Mouse (Mus musculus) gastrocnemius, adult 18-20 months (tissue): ENCODE results near the gene Iqcc. TPM values are rescaled to one million over a fixed set of nuclear protein-coding genes. Genes with fewer than 3 reads are reported as not detected.

Source experiments
- DNase-seq: peaks from one replicate; pipeline ENCODE4 v3.0.0; 2021; ENCODE audit warnings: low spot score
- long read RNA-seq, 2 experiments: library from polyadenylated mRNA; stranded (forward); transcript quantifications; one replicate each; pipeline ENCODE4 v2.0.0; 2021
- total RNA-seq, 2 experiments: library from RNA; stranded (reverse); gene quantifications; 2 replicates each; pipeline ENCODE4 v1.2.3; 2021

Gene Iqcc
- 1 to 10 TPM; 7.4 to 8.8 TPM for total RNA-seq
- long read RNA-seq, experiment 1, partial matches to known transcripts: 0 of 3 reads
- long read RNA-seq, experiment 1, other reads (novel, unspliced or antisense): 2 of 3 reads
- long read RNA-seq, experiment 2, partial matches to known transcripts: 0 of 5 reads
- long read RNA-seq, experiment 2, other reads (novel, unspliced or antisense): 1 of 5 reads

DNA sequence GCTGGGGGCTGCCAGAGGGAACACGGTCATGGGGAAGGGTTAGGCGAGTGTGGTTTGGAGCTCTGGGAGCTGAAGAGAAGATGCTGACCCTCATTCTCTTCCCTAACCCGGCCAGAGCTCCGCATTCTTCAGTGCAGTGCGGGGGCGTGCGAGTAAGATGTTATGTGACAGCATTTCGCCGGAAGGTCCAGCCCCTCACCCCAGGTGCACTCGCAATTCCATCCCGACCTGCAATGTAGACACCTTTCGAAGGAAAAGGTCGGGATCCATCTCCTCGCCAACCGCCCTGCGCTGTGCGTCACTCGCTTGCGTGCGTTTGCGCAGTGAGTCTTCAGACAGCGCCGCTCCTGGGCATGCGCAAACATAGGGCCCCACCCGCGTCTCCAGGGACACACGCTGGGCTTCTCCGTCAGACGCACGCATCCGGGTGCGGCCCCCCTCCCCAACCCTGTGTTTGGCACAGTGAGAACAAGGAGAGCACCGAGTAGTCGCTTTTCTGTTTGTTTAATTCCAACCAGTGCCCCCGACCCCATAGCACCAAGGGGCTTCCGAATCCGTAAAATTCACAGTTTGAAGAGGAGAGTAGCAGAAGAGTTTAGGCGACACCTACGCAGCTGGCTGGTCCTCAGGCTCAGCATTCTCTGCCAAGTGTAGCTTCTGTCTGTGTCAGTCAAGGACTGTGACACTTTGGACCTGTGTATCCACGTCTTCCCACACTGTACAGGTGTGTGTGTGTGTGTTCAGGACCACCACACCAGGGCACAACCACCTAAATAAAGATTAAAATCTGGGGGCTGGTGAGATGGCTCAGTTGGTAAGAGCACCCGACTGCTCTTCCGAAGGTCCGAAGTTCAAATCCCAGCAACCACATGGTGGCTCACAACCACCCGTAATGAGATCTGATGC, at the start of gene Iqcc:
TSS of gene Iqcc (minus strand) at position 314 of the 906 bp plus-strand sequence.
- peak; percentile 97 for DNase-seq

DNA sequence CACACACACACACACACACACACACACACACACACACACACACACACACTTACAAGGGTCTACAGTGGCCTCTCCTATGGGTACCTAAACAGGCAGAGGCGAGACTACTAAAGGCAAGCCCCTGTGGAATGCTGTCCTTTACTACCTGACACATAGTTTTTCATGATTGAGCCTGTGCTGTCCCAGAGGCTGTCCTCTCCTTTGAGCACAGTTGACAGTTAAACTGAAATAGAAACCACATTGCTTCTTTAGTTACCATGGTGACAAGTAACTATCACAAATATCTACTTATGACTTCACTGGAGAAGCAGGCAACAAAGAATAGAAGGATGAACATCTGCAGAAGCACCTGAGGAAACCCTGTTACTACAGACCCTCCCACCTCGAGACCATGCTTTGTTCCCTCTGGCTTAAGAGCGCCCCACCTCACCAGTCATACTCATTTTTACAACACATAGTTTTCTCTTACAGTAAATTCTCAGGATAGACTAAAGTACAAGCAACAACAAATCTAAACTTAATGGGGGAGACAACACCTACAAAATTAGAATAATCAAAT, 43.4 kb upstream of the Iqcc start:
- DNase-seq: no peak

DNA sequence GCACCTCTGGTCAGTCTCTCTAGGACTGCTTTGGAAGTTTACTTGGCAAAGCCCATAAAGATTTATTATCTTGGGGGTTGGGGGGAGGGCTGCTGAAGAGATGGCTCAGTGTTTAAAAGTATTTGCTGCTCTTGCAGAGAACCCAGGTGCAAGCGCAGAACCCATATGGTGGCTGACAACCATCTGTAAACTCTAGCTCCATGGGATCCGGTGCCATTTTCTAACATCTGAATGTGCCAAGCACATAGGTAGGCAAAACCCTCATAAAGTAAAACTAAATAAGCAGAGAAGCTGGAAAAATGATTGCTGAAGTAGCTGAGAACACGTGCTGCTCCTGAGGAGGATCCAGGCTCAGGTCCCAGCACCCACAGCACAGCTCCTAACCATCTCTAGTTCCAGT, 42.7 kb upstream of the Iqcc start:
- DNase-seq: no peak

DNA sequence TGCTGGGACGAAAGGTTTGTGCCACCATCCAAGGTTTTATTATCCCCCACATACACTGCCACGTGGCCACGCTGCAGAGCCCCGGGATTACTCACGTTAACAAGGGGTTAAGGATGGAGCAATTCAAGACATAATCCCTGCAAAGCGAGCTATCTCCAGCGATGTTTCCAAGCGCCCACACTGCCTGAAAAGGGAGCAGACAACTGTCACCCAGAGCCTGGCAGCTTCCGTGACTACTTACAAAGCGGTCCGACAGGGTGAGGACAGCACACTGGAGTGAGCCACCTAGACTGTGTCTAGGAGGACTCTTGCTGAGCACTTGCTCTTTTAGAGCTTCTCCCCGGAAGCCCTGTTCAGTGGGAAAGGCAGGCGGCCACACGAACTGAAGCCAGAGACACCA, 35.9 kb upstream of the Iqcc start:
- DNase-seq: no peak

DNA sequence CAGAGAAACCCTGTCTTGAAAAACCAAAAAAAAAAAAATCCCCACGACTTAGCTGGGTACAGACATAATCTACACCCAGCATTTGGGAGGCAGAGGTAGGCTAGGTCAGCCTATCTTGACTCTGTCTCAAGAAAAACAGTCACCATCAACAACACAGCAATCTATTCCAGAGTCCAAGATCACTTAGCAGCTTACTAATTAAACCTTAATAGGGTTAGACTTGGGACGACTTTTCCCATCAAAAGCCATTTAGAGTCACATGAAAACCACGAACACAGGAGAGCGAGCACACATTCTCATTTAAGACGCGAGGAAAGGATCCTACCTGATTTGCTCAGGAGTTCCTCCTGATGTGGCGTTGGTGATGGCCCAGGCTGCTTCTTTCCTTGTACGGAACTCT, 31.5 kb upstream of the Iqcc start:
- no peak for DNase-seq

DNA sequence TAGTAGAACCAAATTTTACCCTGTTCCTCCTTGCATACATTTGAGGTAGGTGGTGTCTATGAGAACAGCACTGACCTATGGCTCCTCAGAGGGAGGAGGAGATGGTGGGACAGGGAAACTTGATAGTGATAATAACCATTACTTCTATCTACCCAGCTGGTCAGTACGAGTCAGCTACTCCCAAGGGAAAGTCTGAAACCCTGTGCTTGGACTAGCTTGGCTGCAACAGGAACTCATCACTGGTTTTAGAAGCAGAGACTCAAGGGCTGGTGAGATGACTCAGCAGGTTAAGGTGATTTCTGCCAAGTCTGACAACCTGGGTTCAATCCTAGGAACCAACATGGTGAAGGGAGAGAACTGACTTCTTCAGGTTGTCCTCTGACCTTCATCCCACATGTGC, 29.8 kb upstream of the Iqcc start:
- DNase-seq: no peak

DNA sequence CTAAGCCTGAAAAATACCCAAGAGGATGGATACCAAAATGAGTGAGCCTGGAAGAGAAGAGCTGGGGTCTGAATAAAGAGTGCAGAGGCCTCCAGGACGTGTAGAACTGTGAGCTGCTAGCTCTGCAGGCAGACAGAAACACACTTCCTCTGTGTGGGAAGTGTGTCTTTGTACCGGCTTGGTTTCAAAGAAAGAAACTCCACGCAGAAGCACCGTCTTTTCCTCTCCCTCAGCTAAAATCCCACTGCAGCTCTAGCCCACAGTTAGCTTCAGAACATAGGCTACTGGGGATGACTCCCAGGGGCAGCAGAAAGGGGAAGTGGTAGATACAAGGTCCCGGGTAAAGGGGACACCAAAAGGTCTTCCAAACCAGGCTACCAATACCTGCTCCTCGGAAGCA, 26.3 kb upstream of the Iqcc start:
- DNase-seq: no peak

DNA sequence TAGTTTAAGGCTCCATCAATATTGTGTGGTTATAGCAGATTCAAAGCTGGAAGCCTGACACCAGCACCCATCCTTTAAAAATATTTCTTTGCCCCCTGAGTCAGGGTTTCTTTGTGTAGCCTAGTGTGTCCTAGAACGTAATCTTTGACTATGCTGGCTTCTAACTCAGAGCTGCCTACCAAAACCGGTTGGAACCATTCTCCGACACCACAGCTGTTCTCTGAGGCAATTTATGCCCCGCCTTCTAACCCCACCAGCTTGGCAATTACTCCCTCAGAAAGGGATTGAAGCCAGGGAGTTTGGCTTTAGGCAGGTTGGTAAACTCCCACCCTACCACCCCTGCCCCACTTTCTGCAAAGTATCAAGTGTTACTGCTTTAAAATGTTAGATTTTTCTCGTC, 22.9 kb upstream of the Iqcc start:
- DNase-seq: peak; percentile 13

DNA sequence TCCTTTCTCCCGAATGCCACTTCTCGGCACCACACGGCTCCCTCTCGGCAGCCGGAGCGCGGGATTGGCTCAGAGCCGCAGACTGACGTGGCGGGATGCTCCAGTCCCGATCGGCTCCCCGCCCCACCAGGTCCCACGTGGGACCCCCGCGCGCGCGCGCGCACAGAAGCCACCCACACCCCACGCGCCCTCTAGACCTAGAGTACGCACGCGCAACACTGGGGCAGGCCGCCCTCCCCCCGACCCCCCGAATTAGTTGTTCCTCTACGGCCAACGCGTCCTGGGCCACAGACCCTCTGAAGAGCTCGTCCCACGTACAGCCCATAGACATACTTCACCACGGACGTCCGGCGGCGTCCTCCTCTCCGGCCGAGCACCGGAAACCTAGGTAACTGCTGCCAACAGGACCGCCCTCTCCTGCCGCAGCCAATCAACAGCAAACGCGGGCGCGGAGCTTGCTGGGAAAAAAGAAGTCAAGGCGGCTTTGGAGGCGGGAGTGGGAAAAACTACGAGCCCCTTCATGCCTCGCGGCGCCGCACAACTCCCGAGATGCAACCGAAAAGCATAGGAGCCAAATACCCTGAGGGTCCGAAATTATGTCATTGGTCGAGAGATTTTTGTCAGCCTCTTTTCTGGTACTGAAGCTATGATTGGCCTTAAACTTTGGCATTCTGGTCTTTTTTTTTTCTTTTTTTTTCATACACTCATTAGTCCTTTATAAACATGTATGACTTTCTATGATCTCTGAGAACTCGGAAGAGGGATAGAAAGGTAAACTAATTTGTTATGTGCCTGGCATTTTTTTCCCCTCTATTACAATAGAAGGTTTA, 22.0 kb upstream of the Iqcc start, which contains the start of gene Txlna:
TSS of gene Txlna (minus strand) at position 428 of the 830 bp plus-strand sequence.
- DNase-seq: peak; percentile 97

DNA sequence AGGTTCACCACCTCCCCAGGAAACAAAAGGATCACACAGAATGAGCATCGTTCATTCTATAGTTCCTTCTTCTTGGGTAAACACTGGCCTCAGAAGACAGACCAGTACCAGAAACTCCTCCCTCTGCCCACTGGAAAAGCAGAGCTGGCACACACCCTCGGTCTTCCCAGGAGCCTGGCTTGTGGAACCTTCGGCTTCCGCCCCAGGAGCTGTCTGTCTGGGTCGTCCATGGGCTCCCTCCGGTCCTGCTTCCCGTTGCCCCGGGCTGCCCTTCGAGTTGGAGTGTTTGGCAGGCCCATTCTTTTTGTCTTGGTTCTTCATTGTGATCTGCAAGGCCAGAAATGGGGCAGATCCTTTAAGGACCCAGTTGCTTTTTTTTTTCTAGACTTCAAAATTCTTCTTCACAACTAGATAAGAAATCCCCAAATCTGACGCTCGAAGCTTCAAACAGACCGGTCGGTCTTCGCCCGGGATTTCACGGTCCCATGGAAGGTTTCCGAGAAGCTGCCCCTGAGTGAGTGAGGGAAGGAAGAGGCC, 21.3 kb upstream of the Iqcc start:
- peak; percentile 14 for DNase-seq

DNA sequence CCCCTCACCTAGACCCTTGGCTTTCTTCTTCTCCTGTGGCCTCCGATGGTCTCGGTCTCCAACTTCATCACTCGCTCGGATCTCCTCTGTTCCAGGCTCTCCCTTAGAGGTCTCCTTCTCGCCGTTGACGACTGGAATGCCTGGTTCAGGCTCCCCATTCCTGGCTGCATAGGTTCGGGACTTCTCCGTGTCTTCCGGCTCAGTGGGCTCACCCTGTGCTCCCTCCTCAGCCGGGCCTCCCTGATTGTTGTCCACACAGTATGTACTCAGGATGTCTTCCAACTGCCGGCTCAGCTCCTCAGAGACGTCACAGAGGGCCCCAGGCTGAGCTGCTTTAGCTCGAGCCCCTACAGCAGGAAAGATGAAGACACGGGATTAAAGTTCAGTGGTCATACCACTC, 20.3 kb upstream of the Iqcc start:
- DNase-seq: no peak

DNA sequence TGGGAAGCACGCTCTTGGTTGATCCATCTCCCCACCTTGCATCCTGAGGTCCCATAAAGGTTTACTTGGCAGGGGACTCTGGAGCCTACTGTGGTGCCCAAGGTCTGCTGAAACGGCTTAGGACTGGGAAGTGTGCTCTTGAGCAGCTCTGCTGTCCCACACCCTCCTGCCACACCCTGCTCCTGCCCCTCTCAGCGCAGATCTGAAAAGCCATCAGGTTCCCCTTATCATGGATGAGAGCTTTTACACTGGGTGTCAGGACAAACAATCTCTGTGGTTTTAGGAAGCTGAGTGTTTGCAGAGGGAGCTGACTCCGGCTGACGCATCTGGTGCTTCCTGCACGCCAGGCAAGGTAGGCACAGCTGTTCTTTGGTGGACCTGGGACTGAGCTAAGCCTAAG, 15.0 kb upstream of the Iqcc start:
- no peak for DNase-seq

DNA sequence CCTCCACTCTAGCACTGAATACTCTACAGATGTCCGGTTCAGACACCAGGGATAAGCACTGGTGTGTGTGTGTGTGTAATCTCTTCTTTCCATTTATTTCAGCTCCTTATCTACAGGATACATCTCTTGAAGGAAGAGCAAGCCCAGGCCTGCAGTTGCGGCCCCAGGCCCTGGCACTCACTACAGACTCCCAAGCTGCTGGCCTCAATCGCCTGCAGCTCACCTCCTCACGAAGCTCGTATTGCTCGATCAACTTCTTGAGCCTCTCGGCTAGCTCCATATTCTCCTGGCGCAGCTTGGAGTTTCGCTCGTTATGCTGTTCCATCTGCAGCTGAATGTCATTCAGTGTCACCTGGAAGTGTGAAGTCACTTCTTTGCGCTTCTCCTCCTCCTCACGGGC, 13.0 kb upstream of the Iqcc start:
- no peak for DNase-seq

DNA sequence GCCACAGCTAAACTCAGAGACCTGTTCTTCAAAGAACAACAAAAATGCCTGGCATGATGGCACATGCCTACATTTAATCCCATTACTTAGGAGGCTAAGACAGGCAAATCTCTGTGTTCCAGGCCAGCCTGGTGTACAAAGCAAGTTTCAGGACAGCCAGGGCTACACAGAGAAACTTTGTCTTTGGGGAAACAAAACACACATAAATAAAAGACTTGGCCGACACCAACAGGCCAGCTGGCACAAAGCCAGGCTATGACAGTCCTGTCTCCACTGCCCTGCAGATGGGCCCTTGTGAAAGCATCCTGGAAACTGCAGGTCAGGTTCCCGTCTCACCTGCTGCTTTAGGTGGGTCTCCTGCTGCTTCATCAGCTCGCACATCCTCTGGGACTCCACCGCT, 12.0 kb upstream of the Iqcc start:
- DNase-seq: no peak

DNA sequence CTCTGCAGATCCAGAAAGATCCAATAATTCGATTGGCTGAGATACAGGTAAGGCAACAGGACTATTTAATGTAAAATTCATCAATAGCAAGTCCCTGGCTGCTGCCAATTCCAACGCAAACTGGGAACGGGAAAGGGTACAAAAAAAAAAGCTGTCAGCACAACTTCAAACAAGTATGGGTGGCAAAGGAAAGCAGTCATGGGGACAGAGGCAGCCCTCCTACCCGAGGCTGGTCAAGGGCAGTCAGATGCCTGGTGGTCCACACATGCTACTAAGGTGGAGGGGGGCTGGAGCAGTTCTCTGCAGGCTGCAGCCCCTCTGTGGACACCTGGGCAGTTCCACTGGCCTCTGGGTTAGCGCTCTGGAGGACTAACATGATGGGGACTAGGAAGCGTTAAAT, 7.1 kb upstream of the Iqcc start:
- DNase-seq: no peak

DNA sequence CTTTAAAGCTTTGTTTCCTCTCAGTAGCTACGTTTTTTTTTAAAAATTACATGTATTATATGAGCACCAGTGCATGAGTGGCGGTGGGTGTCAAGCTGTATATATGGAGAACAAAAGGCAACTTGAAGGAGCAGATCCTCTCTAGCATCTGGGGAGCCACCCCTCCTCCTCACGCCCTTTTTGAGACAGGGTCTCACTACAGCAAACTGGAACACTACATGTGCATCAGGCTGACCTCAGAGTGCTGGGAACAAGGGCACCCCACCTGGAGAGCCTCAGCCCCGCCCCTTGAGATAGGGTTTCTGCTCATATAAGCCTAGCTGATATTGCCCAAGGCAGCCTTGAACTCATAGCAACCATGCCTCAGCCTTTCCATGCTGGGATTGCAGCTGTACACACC, 6.6 kb upstream of the Iqcc start:
- no peak for DNase-seq

DNA sequence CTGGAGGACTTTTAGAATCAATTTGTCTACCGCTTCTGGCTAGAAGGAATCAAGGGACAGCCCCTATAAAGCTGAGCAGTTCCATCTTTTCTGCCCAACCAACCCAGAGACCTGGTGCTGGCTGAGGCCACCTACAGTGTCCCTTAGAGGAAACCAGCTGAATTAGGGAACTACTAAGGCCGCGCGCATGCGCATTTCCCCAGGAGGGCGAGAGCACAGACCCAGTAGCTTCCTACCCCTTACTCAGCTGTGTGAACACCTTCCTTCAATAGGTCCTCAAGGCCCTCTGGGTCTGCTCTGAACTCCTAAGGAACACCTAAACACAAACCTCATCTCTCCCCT, 6.1 kb upstream of the Iqcc start:
- no peak for DNase-seq

DNA sequence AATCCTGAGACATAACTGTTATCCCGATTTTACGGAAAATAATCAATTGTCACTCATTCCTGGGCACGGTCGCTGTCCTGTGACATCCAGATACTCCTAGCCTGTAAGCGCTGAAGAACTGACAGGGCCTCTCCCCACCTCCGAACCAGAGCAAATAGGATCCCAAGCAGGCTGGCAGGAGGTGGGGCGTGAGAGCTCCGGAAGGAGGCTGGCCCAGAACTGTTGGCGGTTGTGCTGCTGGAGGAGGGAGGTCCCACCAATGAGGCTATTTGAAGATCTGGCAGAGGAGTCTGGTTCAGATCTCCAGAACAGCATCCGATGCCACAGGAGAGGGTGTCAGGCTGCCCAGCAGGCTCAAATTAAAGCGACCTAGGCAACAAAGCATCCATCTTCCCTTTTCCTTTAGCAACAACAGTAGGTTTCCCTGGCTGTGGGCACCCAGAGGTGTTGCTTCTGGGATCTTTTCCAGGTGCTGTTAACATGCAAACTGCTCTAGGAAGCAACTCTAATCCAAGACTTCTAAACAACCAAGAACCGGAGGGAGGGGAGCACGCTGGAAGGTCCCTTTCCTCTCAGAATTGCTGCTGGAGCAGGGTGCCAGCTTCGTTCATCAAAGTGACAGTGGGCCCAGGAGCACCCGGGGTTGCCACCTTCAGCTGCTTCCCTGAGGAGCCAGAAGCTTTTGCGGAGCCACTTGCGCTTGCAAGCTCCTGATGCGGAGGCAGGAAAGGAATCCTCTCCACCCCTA, 5.6 kb upstream of the Iqcc start:
- peak; percentile 90 for DNase-seq

DNA sequence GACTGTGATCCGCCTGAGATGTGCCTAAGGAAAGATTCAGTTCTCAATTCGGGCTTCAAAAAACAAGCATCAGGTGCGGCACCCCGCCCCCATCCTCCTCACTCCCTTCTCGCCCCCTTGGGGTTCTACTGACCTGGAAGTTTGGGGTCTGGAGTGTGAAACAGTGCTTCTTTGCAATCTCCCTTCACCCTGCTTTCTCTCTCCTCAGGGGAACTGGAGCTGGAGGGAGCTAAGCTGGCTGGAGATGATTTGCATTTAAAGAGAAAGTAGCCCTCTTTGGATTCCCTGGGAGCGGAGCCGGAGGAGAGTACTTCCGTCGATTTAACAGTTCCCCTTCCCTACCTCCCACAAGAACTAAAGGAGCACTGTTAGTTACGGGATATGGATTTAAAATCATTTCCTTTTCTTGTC, 4.8 kb upstream of the Iqcc start, which contains the start of gene Ccdc28b:
TSS of gene Ccdc28b (minus strand) at position 267 of the 411 bp plus-strand sequence.
- DNase-seq: peak; percentile 64

DNA sequence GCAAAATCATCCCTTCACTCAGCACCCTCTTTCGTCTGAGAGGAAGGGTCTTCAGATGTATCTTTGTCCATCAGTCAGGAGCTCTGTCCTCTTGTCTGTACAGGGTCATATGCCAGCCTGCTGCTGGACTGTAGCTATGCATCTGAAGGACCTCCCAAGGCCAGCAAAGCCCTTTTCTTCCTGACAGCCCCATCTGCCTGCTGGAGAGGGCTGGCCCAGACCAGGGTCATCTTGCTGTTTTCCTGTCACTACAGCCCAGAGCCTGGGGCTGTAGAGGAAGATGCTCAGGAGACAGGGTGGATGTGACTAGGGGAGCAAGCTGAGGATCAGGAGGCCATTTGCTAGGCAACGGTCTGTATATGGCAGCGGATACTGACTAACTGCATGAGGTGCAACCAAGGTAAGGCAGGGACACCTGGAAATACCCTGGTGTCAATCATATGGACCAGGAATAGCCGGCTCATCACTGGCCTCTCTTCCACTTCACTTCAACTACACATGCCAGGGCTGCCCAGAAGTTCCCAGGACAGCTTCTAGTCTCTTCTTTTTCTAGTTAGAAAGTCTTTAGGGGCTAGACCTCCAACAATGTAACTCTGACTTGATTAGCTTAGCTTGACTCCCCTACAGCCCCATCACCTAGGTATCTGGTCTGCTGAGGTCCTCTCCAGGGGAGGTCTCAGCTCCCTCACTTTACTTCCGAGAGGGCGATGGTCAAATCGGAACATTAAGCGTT, 4.1 kb upstream of the Iqcc start:
- DNase-seq: no peak
